Mouse (Mus musculus): Measurements from ENCODE around the gene Mboat1. TPM values are rescaled to one million over a fixed set of nuclear protein-coding genes. Genes with fewer than 3 reads are reported as not detected.

Mboat1 gene
- polyA plus RNA-seq, 1 experiment: 7.5 TPM

DNA sequence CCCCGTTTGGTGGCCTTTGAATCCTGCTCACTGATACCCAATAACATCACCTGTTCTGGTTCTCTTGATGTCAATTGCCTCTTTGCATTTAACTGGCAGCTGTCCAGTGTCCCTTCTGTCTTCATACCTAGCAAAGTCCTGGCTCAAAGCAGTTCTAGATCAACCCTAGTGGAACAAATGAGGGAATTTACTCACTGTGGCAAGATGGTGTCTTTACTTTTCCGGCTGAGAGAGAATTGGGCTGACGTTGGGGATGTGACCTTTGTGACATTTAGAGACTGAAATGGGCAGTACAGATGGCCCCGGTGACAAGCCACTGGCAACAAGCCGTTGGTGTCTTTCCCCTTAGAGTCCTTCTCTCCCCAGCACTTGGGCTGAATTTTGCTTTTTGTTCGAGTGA lies 118.1 kb downstream of the Mboat1 start:
- TF ChIP-seq POLR2A (IDR thresholded peaks at IDR 0.05; ENCODE audit: borderline replicate concordance, extremely low read depth, low read depth, low read length): no peak
- no peak for TF ChIP-seq CTCF (IDR thresholded peaks at IDR 0.05; ENCODE audit: insufficient read depth, low read length)
- 86% methylated on average over 6 of the region's 6 CpGs for WGBS
- Histone ChIP-seq H3K4me3 (replicated peaks; ENCODE audit: extremely low read depth, low read depth, low read length) (no peak overlapping the region), H3K4me1 (ENCODE audit: control insufficient read depth, insufficient read depth, low read length) (no peaks in the 10 kb centered on the region; the same call in 1 of the 2 replicates)
- no peak for DNase-seq

DNA sequence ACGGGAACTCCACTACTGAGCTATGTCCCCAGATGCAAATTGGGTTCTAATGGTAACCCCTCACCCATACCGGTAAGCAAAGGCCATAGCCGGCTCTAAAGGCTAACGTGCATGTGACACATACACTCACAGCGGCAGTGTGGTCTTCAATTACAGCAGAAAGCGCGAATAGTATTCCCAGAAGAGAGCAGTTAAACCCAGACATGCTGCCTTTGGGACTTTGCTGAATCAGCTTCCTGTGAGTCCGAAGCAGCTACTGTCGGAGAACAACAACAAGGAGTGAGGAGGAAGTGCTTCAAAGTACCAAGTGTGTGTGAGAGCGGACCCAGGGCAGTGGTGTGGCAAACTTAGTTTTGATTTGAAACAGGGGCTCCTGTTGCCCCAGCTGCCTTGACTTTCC lies 122.5 kb downstream of the Mboat1 start:
- DNase-seq: no peak
- no peak for TF ChIP-seq POLR2A (IDR thresholded peaks at IDR 0.05; ENCODE audit: borderline replicate concordance, extremely low read depth, low read depth, low read length)
- TF ChIP-seq CTCF (IDR thresholded peaks at IDR 0.05; ENCODE audit: insufficient read depth, low read length): no peak
- 56% methylated on average over 10 of the region's 10 CpGs for WGBS
- Histone ChIP-seq H3K4me1 (ENCODE audit: control insufficient read depth, insufficient read depth, low read length) (no peaks in the 10 kb centered on the region), H3K4me3 (replicated peaks; ENCODE audit: extremely low read depth, low read depth, low read length) (no peak overlapping the region)

DNA sequence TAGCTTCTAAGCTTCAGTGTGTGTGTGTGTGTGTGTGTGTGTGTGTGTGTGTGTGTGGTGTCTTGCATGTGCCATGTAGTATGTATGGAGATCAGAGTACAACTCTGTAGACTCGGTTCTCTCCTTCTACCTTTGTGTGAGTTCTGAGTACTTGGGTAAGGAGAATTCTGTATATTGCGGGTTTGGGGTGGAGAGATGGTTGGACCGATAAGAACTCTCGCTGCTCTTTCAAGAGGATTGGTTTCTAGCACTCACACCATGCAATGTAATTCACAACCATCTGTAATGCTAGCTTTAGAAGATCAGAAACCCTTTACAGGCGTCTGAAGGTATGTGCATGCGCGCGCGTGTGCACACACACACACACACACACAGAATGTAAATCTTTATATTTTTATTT lies 123.0 kb downstream of the Mboat1 start:
- H3K4me1 ChIP-seq (ENCODE audit: control insufficient read depth, insufficient read depth, low read length): no peaks in the 10 kb centered on the region
- no peak for TF ChIP-seq POLR2A (IDR thresholded peaks at IDR 0.05; ENCODE audit: borderline replicate concordance, extremely low read depth, low read depth, low read length)
- TF ChIP-seq CTCF (IDR thresholded peaks at IDR 0.05; ENCODE audit: insufficient read depth, low read length): no peak
- DNase-seq: no peak
- H3K4me3 ChIP-seq (replicated peaks; ENCODE audit: extremely low read depth, low read depth, low read length): no peak overlapping the region
- WGBS: 80% methylated on average over 9 of the region's 9 CpGs

DNA sequence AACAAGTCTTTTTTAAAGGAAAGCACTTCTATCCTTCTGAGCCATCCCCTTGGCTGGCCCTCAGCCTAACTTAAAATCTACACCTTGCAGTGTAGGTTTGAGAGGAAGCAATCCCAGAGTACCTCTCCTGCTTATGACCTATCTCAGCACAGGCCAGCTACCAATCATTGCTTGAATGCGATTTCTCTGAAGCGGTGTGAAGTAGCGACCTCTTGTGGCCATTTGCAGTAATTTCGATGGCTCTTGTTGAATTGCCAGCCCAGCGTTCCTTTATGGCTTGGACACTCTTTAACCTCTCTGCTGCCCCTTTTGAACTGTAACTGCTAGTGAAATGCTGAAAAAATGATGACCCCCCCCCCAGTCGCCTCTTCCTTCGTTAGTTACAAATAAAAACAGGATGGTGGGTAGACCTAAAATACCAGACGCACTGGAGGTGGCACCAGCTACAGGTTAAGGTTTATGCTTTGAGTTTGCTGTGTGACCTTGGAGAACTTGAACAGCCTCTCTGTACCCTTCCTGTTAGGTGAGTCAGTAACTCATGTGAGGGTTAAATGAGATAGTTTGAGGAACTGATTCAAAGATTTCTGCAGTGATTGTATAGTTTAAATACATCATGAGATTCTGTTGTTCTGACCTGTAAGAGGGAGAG lies 123.7 kb downstream of the Mboat1 start:
- peak; percentile 63 for TF ChIP-seq CTCF (IDR thresholded peaks at IDR 0.05; ENCODE audit: insufficient read depth, low read length)
- TF ChIP-seq POLR2A (IDR thresholded peaks at IDR 0.05; ENCODE audit: borderline replicate concordance, extremely low read depth, low read depth, low read length): no peak
- H3K4me3 ChIP-seq (replicated peaks; ENCODE audit: extremely low read depth, low read depth, low read length): no peak overlapping the region
- 12% methylated on average over 8 of the region's 8 CpGs for WGBS
- no peaks in the 10 kb centered on the region for H3K4me1 ChIP-seq (ENCODE audit: control insufficient read depth, insufficient read depth, low read length)
- DNase-seq: peak; percentile 53

GRCm38 (mm10) chr13:30263681-30264080 lies 127.4 kb downstream of the Mboat1 start:
- Histone ChIP-seq H3K4me3 (replicated peaks; ENCODE audit: extremely low read depth, low read depth, low read length) (no peak overlapping the region), H3K4me1 (ENCODE audit: control insufficient read depth, insufficient read depth, low read length) (no peaks in the 10 kb centered on the region)
- no peak for DNase-seq
- 64% methylated on average over 2 of the region's 2 CpGs for WGBS
- TF ChIP-seq POLR2A (IDR thresholded peaks at IDR 0.05; ENCODE audit: borderline replicate concordance, extremely low read depth, low read depth, low read length): no peak
- no peak for TF ChIP-seq CTCF (IDR thresholded peaks at IDR 0.05; ENCODE audit: insufficient read depth, low read length)

DNA sequence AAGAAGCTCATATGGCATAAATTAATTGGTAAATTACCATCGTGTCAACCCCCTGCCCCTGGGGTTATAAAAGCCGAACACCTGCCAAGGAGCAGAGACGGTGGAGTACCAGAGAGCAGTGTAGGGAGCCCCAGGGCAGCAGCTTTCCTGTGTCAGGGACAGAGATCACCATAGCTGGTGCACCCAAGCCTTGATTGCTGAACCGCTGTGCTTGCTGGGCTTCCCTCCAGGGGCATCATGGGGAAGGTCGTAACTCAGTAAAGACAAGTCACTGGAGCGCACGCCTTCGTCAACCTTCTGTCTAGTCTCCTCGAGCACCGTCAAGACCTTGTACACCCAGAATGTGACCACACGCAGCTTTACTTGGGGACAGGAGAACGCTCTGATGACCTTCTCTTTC lies 128.0 kb downstream of the Mboat1 start:
- no peak for DNase-seq
- TF ChIP-seq CTCF (IDR thresholded peaks at IDR 0.05; ENCODE audit: insufficient read depth, low read length) (no peak), POLR2A (IDR thresholded peaks at IDR 0.05; ENCODE audit: borderline replicate concordance, extremely low read depth, low read depth, low read length) (no peak)
- H3K4me3 ChIP-seq (replicated peaks; ENCODE audit: extremely low read depth, low read depth, low read length): no peak overlapping the region
- WGBS: 70% methylated on average over 12 of the region's 12 CpGs
- no peaks in the 10 kb centered on the region for H3K4me1 ChIP-seq (ENCODE audit: control insufficient read depth, insufficient read depth, low read length)

DNA sequence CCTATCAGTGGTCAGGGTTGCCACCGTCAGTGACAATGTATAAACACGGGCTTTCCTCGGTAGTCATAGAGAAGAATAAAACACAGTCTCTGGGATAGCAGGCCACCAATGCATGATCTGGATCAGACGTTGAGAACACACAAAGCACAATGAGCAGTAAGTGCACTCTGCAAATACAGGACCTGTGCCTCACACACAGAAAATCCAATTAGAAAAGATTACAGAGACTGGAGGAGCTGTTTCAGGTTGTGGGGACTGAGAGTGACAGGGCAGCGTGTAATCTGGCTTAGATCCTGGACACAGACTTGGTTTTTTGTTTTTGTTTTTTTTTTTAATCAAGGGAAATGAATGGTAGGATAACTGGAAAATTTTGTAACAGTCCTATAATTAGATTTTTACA lies 128.5 kb downstream of the Mboat1 start:
- Histone ChIP-seq H3K4me3 (replicated peaks; ENCODE audit: extremely low read depth, low read depth, low read length) (no peak overlapping the region), H3K4me1 (ENCODE audit: control insufficient read depth, insufficient read depth, low read length) (no peaks in the 10 kb centered on the region)
- DNase-seq: no peak
- 56% methylated on average over 5 of the region's 5 CpGs for WGBS
- TF ChIP-seq CTCF (IDR thresholded peaks at IDR 0.05; ENCODE audit: insufficient read depth, low read length) (no peak), POLR2A (IDR thresholded peaks at IDR 0.05; ENCODE audit: borderline replicate concordance, extremely low read depth, low read depth, low read length) (no peak)

- 86% methylated on average over 11 of the region's 11 CpGs for whole genome bisulfite sequencing
- no peak for TF ChIP-seq POLR2A (IDR thresholded peaks at IDR 0.05; ENCODE audit: borderline replicate concordance, extremely low read depth, low read depth, low read length)
- no peak for TF ChIP-seq CTCF (IDR thresholded peaks at IDR 0.05; ENCODE audit: insufficient read depth, low read length)
- Histone ChIP-seq H3K4me3 (replicated peaks; ENCODE audit: extremely low read depth, low read depth, low read length) (no peak overlapping the region), H3K4me1 (ENCODE audit: control insufficient read depth, insufficient read depth, low read length) (no peaks in the 10 kb centered on the region)
- no peak for DNase-seq
These were observed 129.7 kb downstream of the Mboat1 start for GRCm38 (mm10) chr13:30266036-30266435.

DNA sequence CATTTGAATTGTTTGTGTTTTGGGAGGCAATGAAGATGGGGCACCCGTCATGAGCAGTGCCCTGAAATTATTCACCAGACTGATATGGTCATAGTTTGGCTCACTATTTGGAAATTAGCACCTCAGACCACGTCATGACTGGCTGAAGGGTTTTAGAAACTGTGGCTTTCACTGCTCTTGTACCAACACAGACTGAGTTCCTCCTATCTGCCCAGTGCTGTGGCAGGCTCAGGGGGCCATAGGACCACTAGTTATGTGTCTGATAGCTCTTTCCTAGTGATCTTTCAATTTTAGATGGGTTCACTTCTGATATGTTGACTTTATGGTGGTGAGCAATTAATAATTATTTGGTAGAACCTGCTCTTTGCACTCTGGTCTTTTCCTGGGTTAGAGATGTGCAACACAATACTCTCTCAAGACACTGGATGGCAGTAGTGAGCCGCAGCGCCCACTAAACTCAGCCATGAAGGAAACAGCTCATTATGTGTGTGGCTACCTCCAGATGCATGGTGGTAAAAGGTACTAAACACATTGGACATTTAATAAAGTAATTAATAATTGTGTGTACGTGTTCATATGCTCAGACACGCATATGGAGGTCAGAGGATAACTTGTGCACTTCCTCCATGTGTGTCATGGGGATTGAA lies 135.9 kb downstream of the Mboat1 start:
- TF ChIP-seq POLR2A (IDR thresholded peaks at IDR 0.05; ENCODE audit: borderline replicate concordance, extremely low read depth, low read depth, low read length) (no peak), CTCF (IDR thresholded peaks at IDR 0.05; ENCODE audit: insufficient read depth, low read length) (peak; percentile 76)
- 15% methylated on average over 6 of the region's 6 CpGs for WGBS
- DNase-seq: no peak
- H3K4me1 ChIP-seq (ENCODE audit: control insufficient read depth, insufficient read depth, low read length): no peaks in the 10 kb centered on the region
- H3K4me3 ChIP-seq (replicated peaks; ENCODE audit: extremely low read depth, low read depth, low read length): no peak overlapping the region

Other genes with a start within 250 kb of the Mboat1 start
- gene E2f3, start 150.4 kb upstream of the Mboat1 start, polyA plus RNA-seq (2012; rRNA removed): 1.5 and 3.2 TPM in 2 replicates
- 19.5 and 20.7 TPM in 2 replicates for gene Agtr1a, start 200.0 kb downstream of the Mboat1 start, polyA plus RNA-seq (2012; rRNA removed)